Mouse (Mus musculus): Measurements from ENCODE around the gene Psmd13.
"Not testable (repeated sequence)": the region's sequence is repeated elsewhere in the genome, so short reads cannot be mapped to it uniquely, and the experiment has no call there.

Psmd13 gene

GRCm38 (mm10) chr7:140856785-140857549, 24.8 kb upstream of the Psmd13 start, which contains the start of gene Ric8a:
Gene Ric8a (plus strand): TSS chr7:140856957.
- DNase-seq (ENCODE audit: low spot score in 2 of 2): peak; percentile 90 to 92

- no peak for DNase-seq (ENCODE audit: low spot score in 2 of 2)
These were observed 23.9 kb upstream of the Psmd13 start, which contains the start of gene Bet1l for GRCm38 (mm10) chr7:140857550-140858505. Gene Bet1l (minus strand): TSS chr7:140857577.

GRCm38 (mm10) chr7:140858746-140859145, 23.0 kb upstream of the Psmd13 start:
- no peak for DNase-seq (ENCODE audit: low spot score in 2 of 2)

GRCm38 (mm10) chr7:140859997-140860396, 21.8 kb upstream of the Psmd13 start:
- DNase-seq (ENCODE audit: low spot score in 2 of 2): no peak

GRCm38 (mm10) chr7:140860728-140861127, 21.0 kb upstream of the Psmd13 start:
- DNase-seq (ENCODE audit: low spot score in 2 of 2): no peak

- no peak for DNase-seq (ENCODE audit: low spot score in 2 of 2)
These were observed 17.0 kb upstream of the Psmd13 start for GRCm38 (mm10) chr7:140864761-140865160.

GRCm38 (mm10) chr7:140874224-140874623, 7.5 kb upstream of the Psmd13 start:
- DNase-seq (ENCODE audit: low spot score in 2 of 2): no peak

GRCm38 (mm10) chr7:140877364-140877763, 4.4 kb upstream of the Psmd13 start:
- no peak for DNase-seq (ENCODE audit: low spot score in 2 of 2)

GRCm38 (mm10) chr7:140879355-140879754, 2.4 kb upstream of the Psmd13 start:
- no peak for DNase-seq (ENCODE audit: low spot score in 2 of 2)

GRCm38 (mm10) chr7:140880419-140880818, 1.3 kb upstream of the Psmd13 start:
- no peak for DNase-seq (ENCODE audit: low spot score in 2 of 2)

- no peak for DNase-seq (ENCODE audit: low spot score in 2 of 2)
These were observed 778 bp upstream of the Psmd13 start for GRCm38 (mm10) chr7:140880865-140881515.

GRCm38 (mm10) chr7:140882469-140882803, 668 bp downstream of the Psmd13 start:
- DNase-seq (ENCODE audit: low spot score in 2 of 2): no peak

GRCm38 (mm10) chr7:140890636-140891035, 8.9 kb downstream of the Psmd13 start:
- DNase-seq (ENCODE audit: low spot score in 2 of 2): not testable (repeated sequence)

GRCm38 (mm10) chr7:140894031-140894430, 12.3 kb downstream of the Psmd13 start:
- no peak for DNase-seq (ENCODE audit: low spot score in 2 of 2)

- no peak for DNase-seq (ENCODE audit: low spot score in 2 of 2)
These were observed 12.8 kb downstream of the Psmd13 start for GRCm38 (mm10) chr7:140894611-140895010.

- DNase-seq (ENCODE audit: low spot score in 2 of 2): no peak
These were observed 16.1 kb downstream of the Psmd13 start for GRCm38 (mm10) chr7:140897863-140898262.

- DNase-seq (ENCODE audit: low spot score in 2 of 2): no peak
These were observed 17.4 kb downstream of the Psmd13 start for GRCm38 (mm10) chr7:140899121-140899520.

- no peak for DNase-seq (ENCODE audit: low spot score in 2 of 2)
These were observed 18.5 kb downstream of the Psmd13 start, which contains the start of gene Cox8b for GRCm38 (mm10) chr7:140900220-140900619. Gene Cox8b (minus strand): TSS chr7:140900446.

GRCm38 (mm10) chr7:140902036-140902875, 20.5 kb downstream of the Psmd13 start:
- DNase-seq (ENCODE audit: low spot score in 2 of 2): no peak

- DNase-seq (ENCODE audit: low spot score in 2 of 2): peak; percentile 74 to 84
These were observed 21.4 kb downstream of the Psmd13 start for GRCm38 (mm10) chr7:140903212-140903611.

GRCm38 (mm10) chr7:140905642-140906081, 23.9 kb downstream of the Psmd13 start:
- DNase-seq (ENCODE audit: low spot score in 2 of 2): no peak
